Mouse (Mus musculus): ENCODE measurements around the gene Pdlim5.

DNA sequence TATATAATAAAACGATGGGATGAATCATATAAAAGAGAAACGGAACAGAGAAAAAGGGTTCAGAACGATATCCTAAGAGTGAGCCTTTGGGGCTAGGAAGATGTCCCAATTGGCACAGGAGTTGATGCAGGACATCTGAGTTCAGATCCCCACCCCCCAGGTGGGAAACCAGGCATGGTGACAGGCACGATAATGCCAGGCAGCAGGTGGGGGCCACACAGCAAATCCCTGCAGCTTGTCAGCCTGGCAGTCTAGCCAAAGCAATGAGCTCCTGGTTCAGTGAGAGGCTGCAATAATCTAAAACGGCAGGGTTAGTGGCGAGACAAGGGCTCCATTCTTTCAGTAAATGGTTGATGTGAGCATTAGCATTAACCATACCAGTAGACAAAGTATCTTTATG is 33.4 kb downstream of the Pdlim5 start:
- TF ChIP-seq GATA1 (IDR thresholded peaks at IDR 0.05; ENCODE audit: low read length) (no peak), TAL1 (IDR thresholded peaks at IDR 0.05; ENCODE audit: low read length) (no peak)

All from erythroblast, embryonic 14.5 days (primary cell).